Mouse (Mus musculus): Measurements from ENCODE around the gene Eif2b3. TPM values are rescaled to one million over a fixed set of nuclear protein-coding genes. Genes with fewer than 3 reads are reported as not detected.

Gene Eif2b3
- polyA plus RNA-seq, 1 experiment from 2014 or later: 53.2 TPM

DNA sequence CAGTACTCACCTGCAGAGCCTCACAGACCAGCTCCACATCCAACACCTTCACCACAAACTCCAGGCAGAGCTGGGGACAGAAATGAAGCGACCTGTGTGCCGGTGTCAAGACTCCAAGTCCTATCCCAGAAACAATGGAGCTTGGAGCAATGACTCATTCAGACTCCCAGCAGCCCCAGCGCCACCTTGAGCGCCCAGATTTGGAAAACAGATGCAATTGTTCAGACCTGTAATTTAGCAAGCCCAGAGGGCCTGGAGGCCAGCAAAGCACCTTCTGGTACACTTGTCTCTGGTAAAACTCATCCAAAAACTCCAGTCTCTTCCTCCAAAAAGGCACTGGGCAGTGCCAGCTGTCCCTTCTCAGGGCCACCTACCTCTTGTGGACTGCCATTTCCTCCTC is 103.0 kb downstream of the Eif2b3 start:
- ATAC-seq (ENCODE audit: low FRiP score, low TSS enrichment): no peak
- Histone ChIP-seq H3K9ac (ENCODE audit: low read depth, low read length) (no peak overlapping the region), H3K27me3 (ENCODE audit: control insufficient read depth, insufficient read depth, low read length) (no peaks in the 10 kb centered on the region), H3K4me3 (ENCODE audit: low read length) (no peak overlapping the region), H3K27ac (ENCODE audit: low read depth, low read length) (no peak overlapping the region), H3K36me3 (ENCODE audit: control insufficient read depth, insufficient read depth, low read length) (no peaks in the 10 kb centered on the region), H3K4me1 (ENCODE audit: control insufficient read depth, insufficient read depth, low read length) (peaks cover 27% of the 10 kb centered on the region), H3K9me3 (ENCODE audit: control insufficient read depth, low read length) (no peaks in the 10 kb centered on the region), H3K4me2 (replicated peaks; ENCODE audit: low read depth, low read length) (no peak overlapping the region)
- WGBS: 86% methylated on average over 4 of the region's 4 CpGs

DNA sequence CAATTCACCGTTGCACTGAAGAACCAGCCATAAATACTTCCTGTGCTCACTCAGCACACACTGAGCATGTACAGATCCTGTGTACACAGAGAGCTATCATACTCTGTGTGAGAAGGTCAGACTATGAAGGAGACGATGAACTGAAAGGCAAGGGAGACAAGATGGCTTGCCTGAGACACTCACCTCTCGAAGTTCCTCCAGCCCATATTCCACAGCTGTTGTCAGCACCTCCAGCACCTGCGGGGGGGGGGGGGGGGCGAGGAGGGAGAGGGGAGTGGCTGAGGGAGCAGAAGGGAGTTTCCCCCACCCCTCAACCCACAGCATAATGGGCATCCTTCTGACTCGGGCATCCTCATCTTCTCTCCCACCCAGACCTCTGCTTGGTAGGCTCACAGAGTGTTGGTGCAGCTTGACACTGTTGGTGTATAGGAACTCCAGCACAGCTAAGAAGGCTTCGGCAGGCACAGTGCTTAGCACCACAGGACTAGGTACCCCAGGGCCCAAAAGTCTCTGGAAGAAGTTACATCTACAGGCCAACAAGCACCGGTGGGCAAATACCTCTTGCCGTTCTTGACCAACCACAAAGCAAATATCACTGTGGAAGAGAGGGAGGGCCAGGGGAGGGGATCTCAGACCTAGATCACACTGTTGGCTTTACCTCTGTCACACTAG is 104.5 kb downstream of the Eif2b3 start:
- Histone ChIP-seq H3K4me3 (ENCODE audit: low read length) (no peak overlapping the region), H3K27ac (ENCODE audit: low read depth, low read length) (no peak overlapping the region), H3K27me3 (ENCODE audit: control insufficient read depth, insufficient read depth, low read length) (no peaks in the 10 kb centered on the region), H3K9me3 (ENCODE audit: control insufficient read depth, low read length) (no peaks in the 10 kb centered on the region), H3K36me3 (ENCODE audit: control insufficient read depth, insufficient read depth, low read length) (no peaks in the 10 kb centered on the region), H3K9ac (ENCODE audit: low read depth, low read length) (no peak overlapping the region), H3K4me2 (replicated peaks; ENCODE audit: low read depth, low read length) (no peak overlapping the region), H3K4me1 (ENCODE audit: control insufficient read depth, insufficient read depth, low read length) (peaks cover 27% of the 10 kb centered on the region)
- WGBS: 84% methylated on average over 7 of the region's 9 CpGs
- ATAC-seq (ENCODE audit: low FRiP score, low TSS enrichment): no peak

DNA sequence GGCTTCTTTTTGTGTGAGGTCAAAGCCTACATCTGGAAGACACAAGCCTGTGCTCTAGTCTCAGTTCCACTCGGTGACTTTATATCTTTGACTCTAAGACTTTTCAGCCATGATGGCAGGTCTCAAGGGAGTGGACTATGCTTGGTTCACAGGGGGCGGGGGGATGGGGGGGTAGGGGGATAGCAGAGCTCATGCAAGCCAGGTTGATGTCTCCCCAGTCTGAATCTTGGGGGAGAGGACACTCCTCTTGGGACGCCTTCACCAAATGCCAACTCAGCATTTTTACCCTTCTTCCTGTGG is 105.0 kb downstream of the Eif2b3 start:
- Histone ChIP-seq H3K27ac (ENCODE audit: low read depth, low read length) (peak overlapping the region; percentile 87; the same call in 1 of the 2 replicates), H3K9ac (ENCODE audit: low read depth, low read length) (0 out of 2 replicates have a peak overlapping the region, but pooled peaks have one; percentile 42), H3K4me2 (replicated peaks; ENCODE audit: low read depth, low read length) (no peak overlapping the region), H3K9me3 (ENCODE audit: control insufficient read depth, low read length) (no peaks in the 10 kb centered on the region), H3K27me3 (ENCODE audit: control insufficient read depth, insufficient read depth, low read length) (no peaks in the 10 kb centered on the region), H3K36me3 (ENCODE audit: control insufficient read depth, insufficient read depth, low read length) (no peaks in the 10 kb centered on the region; the same call in 1 of the 2 replicates), H3K4me3 (ENCODE audit: low read length) (no peak overlapping the region), H3K4me1 (ENCODE audit: control insufficient read depth, insufficient read depth, low read length) (peaks cover 27% of the 10 kb centered on the region)
- WGBS: 74% methylated on average over 3 of the region's 3 CpGs
- ATAC-seq (ENCODE audit: low FRiP score, low TSS enrichment): no peak

DNA sequence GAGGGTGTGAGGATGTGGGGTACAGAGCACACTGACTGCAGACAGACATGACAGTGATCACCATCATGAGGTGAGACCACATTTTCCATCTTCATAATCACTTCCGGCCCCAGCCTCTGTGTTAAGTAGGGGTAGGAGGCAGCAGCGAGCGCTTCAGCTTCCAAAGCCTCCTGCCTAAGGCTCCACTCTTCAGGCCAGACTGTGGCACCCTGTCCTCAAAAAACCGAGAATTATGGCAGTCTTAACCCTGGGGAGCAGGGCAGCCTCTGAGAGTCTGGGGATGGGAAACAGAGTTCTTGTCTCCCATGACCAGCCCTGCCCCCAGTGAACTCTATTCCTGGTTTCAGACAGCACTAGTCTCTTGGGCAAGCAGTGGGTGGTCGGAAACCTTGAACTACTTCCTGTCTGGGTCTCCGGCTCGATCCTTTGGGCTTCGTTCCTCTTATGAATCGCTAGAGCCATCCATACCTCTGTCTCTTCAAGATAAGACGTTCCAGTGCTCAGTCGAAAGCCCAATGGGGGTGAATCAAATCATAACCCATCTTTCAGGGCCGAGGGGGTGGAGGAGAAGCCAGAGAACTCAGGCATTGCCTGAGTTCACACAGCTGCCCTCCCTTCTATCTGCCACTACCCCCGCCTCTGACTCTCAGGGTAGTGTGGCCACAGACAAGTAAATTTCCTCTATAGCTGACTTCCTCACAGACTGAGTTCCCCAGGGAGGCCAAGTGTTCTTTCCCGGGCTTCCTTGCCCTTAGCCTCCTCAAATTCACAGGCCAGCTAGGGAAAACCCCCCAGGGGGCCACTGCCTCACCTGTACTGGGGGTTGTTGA is 105.5 kb downstream of the Eif2b3 start:
- WGBS: 54% methylated on average over 14 of the region's 14 CpGs
- peak overlapping the region; percentile 87 for H3K27ac ChIP-seq (ENCODE audit: low read depth, low read length)
- peak overlapping the region; percentile 18; the same call in 1 of the 2 replicates for H3K4me2 ChIP-seq (replicated peaks; ENCODE audit: low read depth, low read length)
- H3K9ac ChIP-seq (ENCODE audit: low read depth, low read length): peak overlapping the region; percentile 42; the same call in 1 of the 2 replicates
- no peak overlapping the region for H3K4me3 ChIP-seq (ENCODE audit: low read length)
- H3K4me1 ChIP-seq (ENCODE audit: control insufficient read depth, insufficient read depth, low read length): peaks cover 25% of the 10 kb centered on the region
- no peaks in the 10 kb centered on the region for H3K27me3 ChIP-seq (ENCODE audit: control insufficient read depth, insufficient read depth, low read length)
- no peaks in the 10 kb centered on the region for H3K9me3 ChIP-seq (ENCODE audit: control insufficient read depth, low read length)
- no peak for ATAC-seq (ENCODE audit: low FRiP score, low TSS enrichment)
- H3K36me3 ChIP-seq (ENCODE audit: control insufficient read depth, insufficient read depth, low read length): no peaks in the 10 kb centered on the region; the same call in 1 of the 2 replicates

DNA sequence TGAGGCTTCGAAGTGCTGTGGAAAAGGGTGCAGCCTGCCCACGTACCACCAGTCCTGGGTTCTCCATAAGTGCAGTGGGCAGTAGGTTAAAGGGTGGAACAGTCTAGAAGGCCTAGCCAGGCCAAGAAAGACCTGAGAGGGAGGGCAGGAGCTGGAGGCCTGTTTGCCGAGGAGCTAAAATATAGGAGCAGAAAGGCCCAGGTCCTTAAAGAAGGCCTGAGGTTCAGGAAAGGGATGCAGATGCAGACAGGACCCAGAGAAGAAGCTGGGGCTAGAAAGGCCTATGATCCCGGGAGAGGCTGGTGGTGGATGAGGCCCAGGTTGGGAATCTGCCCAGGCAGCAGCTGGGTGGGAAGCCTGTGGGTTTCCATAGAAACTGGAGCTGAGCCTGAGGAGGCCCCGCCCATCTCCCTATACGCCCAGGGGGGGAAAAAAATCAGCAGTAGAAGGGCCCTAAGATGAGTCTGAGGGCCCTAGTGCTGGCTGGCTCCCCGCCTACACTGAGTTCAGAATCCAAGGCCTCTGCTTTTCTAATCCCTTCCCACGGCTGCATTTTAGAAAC is 106.2 kb downstream of the Eif2b3 start, which contains the start of gene Btbd19:
Gene Btbd19 (minus strand): TSS at position 378 of the 562 bp plus-strand sequence.
- Histone ChIP-seq H3K4me2 (replicated peaks; ENCODE audit: low read depth, low read length) (peak within 1 kb of the TSS; percentile 18; the same call in 1 of the 2 replicates), H3K36me3 (ENCODE audit: control insufficient read depth, insufficient read depth, low read length) (no peaks in the 10 kb centered on the region; the same call in 1 of the 2 replicates), H3K27ac (ENCODE audit: low read depth, low read length) (peak within 1 kb of the TSS; percentile 87), H3K4me1 (ENCODE audit: control insufficient read depth, insufficient read depth, low read length) (peaks cover 22% of the 10 kb centered on the region), H3K9ac (ENCODE audit: low read depth, low read length) (peak within 1 kb of the TSS; percentile 42), H3K27me3 (ENCODE audit: control insufficient read depth, insufficient read depth, low read length) (no peaks in the 10 kb centered on the region), H3K4me3 (ENCODE audit: low read length) (no peak within 1 kb of the TSS), H3K9me3 (ENCODE audit: control insufficient read depth, low read length) (no peaks in the 10 kb centered on the region)
- ATAC-seq (ENCODE audit: low FRiP score, low TSS enrichment): peak; percentile 22; the same call in 1 of the 2 replicates
- WGBS: 35% methylated on average over 8 of the region's 8 CpGs

DNA sequence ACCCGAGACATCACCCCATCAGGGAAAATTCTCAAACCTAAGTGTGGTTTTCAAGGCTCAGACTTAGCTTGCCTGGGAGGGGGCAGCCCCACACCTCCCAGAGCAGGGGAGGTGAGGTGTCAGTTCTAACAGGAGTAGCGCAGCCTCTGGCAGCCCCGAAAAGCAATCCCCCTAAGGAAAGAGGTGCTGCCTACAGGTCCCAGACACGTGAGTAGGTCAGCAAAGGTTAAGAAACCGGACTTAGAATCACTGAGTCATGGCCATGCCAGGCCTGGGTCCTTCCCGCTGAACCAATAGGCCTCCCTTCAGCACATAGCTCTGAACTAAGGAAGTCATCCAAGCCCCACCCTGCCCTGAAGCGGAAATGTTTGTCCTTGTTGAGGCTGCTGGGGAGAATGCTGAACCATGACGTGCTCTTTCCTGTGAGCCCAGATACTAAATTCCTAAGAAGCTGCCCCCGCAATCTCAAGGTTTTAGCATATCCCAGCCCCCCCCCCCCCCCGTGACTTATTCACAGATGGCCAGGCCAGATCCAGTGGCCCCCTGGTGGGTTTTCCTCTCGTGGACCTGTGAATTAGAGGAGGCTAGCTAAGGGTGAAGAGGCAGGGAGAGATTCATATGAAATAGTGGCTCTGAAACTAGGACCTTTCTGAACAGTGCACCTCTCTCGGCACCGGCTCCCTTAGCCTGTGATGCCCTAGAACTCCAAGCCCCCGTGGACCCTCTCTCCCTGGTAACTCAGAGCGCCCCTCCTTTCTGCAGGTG is 106.9 kb downstream of the Eif2b3 start:
- Histone ChIP-seq H3K4me2 (replicated peaks; ENCODE audit: low read depth, low read length) (peak overlapping the region; percentile 15; the same call in 1 of the 2 replicates), H3K9ac (ENCODE audit: low read depth, low read length) (peak overlapping the region; percentile 25)
- WGBS: 34% methylated on average over 15 of the region's 15 CpGs

DNA sequence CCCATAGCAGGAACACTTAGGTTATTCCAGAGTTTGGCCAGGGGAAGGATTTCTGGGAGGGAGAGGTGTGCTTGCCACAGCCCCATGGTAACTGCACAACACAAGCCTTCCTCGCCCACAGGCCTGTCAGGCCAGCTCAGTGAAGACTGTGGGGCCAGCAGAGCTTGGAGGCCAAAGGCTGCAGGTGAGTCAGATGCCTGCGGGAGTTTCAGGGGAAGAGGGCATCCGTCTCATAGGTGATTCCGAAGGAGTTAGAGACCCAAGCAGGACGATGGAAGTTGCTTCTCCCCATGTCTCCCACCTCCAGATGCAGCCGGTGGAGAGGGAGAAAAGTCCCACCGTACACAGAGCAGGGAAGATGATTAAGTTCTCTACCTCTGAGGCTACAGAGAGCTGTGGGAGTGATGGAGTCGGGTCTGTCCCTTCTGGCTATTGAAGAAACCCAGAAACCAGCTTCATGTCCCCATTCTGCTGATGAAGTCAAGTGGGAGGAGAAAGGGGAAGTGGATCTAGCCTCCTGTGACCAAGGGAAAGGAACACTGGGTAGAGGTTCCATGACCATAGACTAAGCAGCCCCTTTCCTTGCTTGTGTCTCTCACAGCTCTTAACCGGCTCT is 107.6 kb downstream of the Eif2b3 start, which contains the start of gene Tctex1d4:
Gene Tctex1d4 (plus strand): TSS at position 120 of the 616 bp plus-strand sequence.
- peaks cover 3% of the 10 kb centered on the region; the same call in 1 of the 2 replicates for H3K27me3 ChIP-seq (ENCODE audit: control insufficient read depth, insufficient read depth, low read length)
- peaks cover 3% of the 10 kb centered on the region; the same call in 1 of the 2 replicates for H3K36me3 ChIP-seq (ENCODE audit: control insufficient read depth, insufficient read depth, low read length)
- 82% methylated on average over 9 of the region's 9 CpGs for WGBS
- no peak within 1 kb of the TSS for H3K4me3 ChIP-seq (ENCODE audit: low read length)
- peak within 1 kb of the TSS; percentile 87 for H3K27ac ChIP-seq (ENCODE audit: low read depth, low read length)
- peak within 1 kb of the TSS; percentile 25 for H3K9ac ChIP-seq (ENCODE audit: low read depth, low read length)
- peak within 1 kb of the TSS; percentile 15; the same call in 1 of the 2 replicates for H3K4me2 ChIP-seq (replicated peaks; ENCODE audit: low read depth, low read length)
- ATAC-seq (ENCODE audit: low FRiP score, low TSS enrichment): no peak
- H3K9me3 ChIP-seq (ENCODE audit: control insufficient read depth, low read length): no peaks in the 10 kb centered on the region
- H3K4me1 ChIP-seq (ENCODE audit: control insufficient read depth, insufficient read depth, low read length): peaks cover 22% of the 10 kb centered on the region

More for the DNA sequence above, 106.9 kb downstream of the Eif2b3 start:
- peaks cover 22% of the 10 kb centered on the region for H3K4me1 ChIP-seq (ENCODE audit: control insufficient read depth, insufficient read depth, low read length)
- peak overlapping the region; percentile 87 for H3K27ac ChIP-seq (ENCODE audit: low read depth, low read length)
- H3K9me3 ChIP-seq (ENCODE audit: control insufficient read depth, low read length): no peaks in the 10 kb centered on the region
- H3K27me3 ChIP-seq (ENCODE audit: control insufficient read depth, insufficient read depth, low read length): no peaks in the 10 kb centered on the region
- H3K4me3 ChIP-seq (ENCODE audit: low read length): no peak overlapping the region
- peak; percentile 63; the same call in 1 of the 2 replicates for ATAC-seq (ENCODE audit: low FRiP score, low TSS enrichment)
- H3K36me3 ChIP-seq (ENCODE audit: control insufficient read depth, insufficient read depth, low read length): peaks cover 3% of the 10 kb centered on the region; the same call in 1 of the 2 replicates

Measured in kidney, embryonic 14.5 days (tissue).